Mouse (Mus musculus) intestine, postnatal 0 days (tissue): ENCODE results near the gene Krt8. TPM values are rescaled to one million over a fixed set of nuclear protein-coding genes. Genes with fewer than 3 reads are reported as not detected.

Experiments
- ATAC-seq: fragments of 200-750 bp; cut with Nextera tagmentation; 2 replicates; pipeline ENCODE4 v1.8.0; 2017; ENCODE audit warnings: mild to moderate bottlenecking, moderate TSS enrichment, moderate library complexity
- H3K27ac ChIP-seq: fragments of 300-500 bp; sonication (generic); 2 replicates; pipeline ENCODE4 v1.5.1; 2014; ENCODE audit warnings: mild to moderate bottlenecking, low read depth, low read length, moderate library complexity
- H3K27me3 ChIP-seq: fragments of 300-500 bp; sonication (generic); replicated peaks from 2 replicates; pipeline ENCODE4 v1.6.1; 2014; ENCODE audit warnings: low read length, mixed read lengths; ENCODE audit not compliant: control insufficient read depth, insufficient read depth
- H3K36me3 ChIP-seq: fragments of 300-500 bp; sonication (generic); 2 replicates; pipeline ENCODE4 v1.6.1; 2014; ENCODE audit warnings: mild to moderate bottlenecking, moderate library complexity; ENCODE audit not compliant: control insufficient read depth, insufficient read depth
- H3K4me1 ChIP-seq: fragments of 300-500 bp; sonication (generic); replicated peaks from 2 replicates; pipeline ENCODE4 v1.6.1; 2014; ENCODE audit warnings: antibody characterized with exemption, low read length, mixed read lengths; ENCODE audit not compliant: control insufficient read depth, insufficient read depth
- H3K4me2 ChIP-seq: fragments of 300-500 bp; sonication (generic); replicated peaks from 2 replicates; pipeline ENCODE4 v1.6.1; 2014; ENCODE audit warnings: low read depth, mild to moderate bottlenecking, moderate library complexity
- H3K4me3 ChIP-seq: fragments of 300-500 bp; sonication (generic); 2 replicates; pipeline ENCODE4 v1.5.1; 2014; ENCODE audit warnings: low read depth, low read length
- H3K9ac ChIP-seq: fragments of 300-500 bp; sonication (generic); 2 replicates; pipeline ENCODE4 v1.6.1; 2014; ENCODE audit warnings: mild to moderate bottlenecking, low read depth, low read length
- H3K9me3 ChIP-seq: fragments of 300-500 bp; sonication (generic); 2 replicates; pipeline ENCODE4 v1.6.1; 2016; ENCODE audit warnings: mixed run types; ENCODE audit not compliant: control insufficient read depth
- CTCF ChIP-seq: sonication (generic); IDR thresholded peaks from 2 replicates; pipeline ENCODE4 v1.5.1; 2016; ENCODE audit warnings: low read depth, mild to moderate bottlenecking, control low read depth, antibody characterized with exemption, moderate library complexity
- WGBS: fragments of 180-500 bp; shearing (Covaris S2); extraction: QIAGEN DNeasy Blood & Tissue Kit; methylation state at CpG from one replicate; pipeline ENCODE4 v1.1.7; 2014; 5-methylcytosine and 5-hydroxymethylcytosine counted together
- polyA plus RNA-seq: library from polyadenylated mRNA; unstranded; fragments of >200 nt; fragmentation: Nextera tagmentation; extraction: Ambion mirVana; gene quantifications from 2 replicates; pipeline ENCODE4 v1.2.1, GENCODE M21; 2015

Gene Krt8
- polyA plus RNA-seq, 1 experiment from 2014 or later = 1,037 TPM

DNA sequence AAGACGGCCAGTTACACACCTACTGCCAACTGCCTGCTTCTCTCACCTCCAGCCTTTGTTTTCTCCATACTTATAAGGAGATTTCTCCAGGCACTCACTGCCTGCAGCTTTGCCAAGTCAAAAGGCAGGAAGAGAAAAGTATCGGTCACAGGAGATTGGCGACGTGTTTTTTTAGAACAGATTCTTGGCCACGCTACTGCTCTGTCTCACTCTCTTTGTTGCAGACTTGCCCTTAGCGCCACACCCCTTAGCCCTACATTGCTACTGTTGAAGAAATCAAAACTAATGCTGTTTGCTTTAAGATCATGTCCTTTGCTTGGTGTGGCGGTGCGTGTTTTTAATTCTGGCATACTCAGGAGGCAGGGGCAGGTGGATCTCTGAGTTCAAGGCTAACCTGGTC, 19.6 kb upstream of the Krt8 start:
- H3K9ac ChIP-seq = no peak overlapping the region
- H3K27ac ChIP-seq = no peak overlapping the region
- H3K4me3 ChIP-seq = no peak overlapping the region
- 34% methylated on average over 8 of the region's 8 CpGs for WGBS
- no peaks in the 10 kb centered on the region for H3K9me3 ChIP-seq
- TF ChIP-seq CTCF = no peak
- ATAC-seq = no peak
- no peaks in the 10 kb centered on the region for H3K36me3 ChIP-seq
- no peaks in the 10 kb centered on the region for H3K27me3 ChIP-seq
- H3K4me2 ChIP-seq = no peak overlapping the region
- H3K4me1 ChIP-seq = no peaks in the 10 kb centered on the region; the same call in 1 of the 2 replicates

DNA sequence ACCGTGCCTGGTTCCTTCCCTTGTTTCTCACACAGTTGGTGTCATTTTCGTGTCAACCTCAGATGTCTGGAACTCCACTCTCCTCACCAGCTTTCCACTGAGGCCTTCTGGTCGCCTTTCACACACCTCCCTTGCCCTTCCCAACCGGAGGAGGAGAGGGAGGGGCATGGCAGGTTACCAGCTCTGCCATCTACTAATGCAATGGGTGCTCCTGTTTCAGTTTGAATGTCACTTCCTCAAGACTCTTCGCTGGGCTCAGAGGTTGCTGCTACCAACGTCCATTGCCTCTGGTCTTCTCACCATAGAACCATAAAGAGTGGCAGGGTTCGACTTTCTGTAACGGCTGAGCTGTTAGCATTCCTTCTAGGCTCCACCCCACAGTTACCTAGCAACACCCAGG, 18.2 kb upstream of the Krt8 start:
- Histone ChIP-seq H3K4me1 (no peaks in the 10 kb centered on the region; the same call in 1 of the 2 replicates), H3K9ac (no peak overlapping the region), H3K27ac (no peak overlapping the region), H3K36me3 (no peaks in the 10 kb centered on the region), H3K4me2 (no peak overlapping the region), H3K4me3 (no peak overlapping the region), H3K27me3 (no peaks in the 10 kb centered on the region), H3K9me3 (no peaks in the 10 kb centered on the region)
- ATAC-seq = no peak
- no peak for TF ChIP-seq CTCF
- 19% methylated on average over 8 of the region's 8 CpGs for WGBS

DNA sequence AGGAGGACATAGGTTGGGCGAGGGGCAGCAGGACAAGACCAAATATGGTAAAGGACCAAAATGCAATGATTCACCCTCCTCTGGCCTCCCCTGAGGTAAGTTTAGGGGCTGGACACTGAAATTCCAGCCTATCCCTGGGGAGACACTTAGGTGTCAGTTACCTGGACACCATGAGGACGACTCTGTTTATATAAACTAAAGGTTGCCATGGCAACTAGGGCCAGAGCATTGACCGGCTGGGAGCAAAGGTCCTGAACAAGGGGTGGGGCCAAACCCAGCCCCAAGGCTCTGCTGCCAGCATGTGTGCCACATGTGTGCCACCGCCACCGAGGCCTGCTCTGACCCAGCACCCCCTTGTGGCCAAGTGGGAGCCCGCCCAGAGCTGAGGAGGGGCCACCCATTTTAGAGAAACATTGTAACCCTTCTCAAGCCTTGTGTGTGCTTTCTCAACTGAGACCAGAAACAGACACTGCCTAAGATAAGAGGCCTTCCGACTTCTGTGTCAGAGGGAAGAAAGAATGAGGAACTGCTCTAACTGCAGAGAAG, 13.7 kb upstream of the Krt8 start:
- Histone ChIP-seq H3K4me2 (peak overlapping the region; percentile 51), H3K4me3 (no peak overlapping the region), H3K27me3 (no peaks in the 10 kb centered on the region), H3K4me1 (peaks cover 8% of the 10 kb centered on the region), H3K36me3 (no peaks in the 10 kb centered on the region), H3K27ac (peak overlapping the region; percentile 97), H3K9me3 (no peaks in the 10 kb centered on the region), H3K9ac (0 out of 2 replicates have a peak overlapping the region, but pooled peaks have one; percentile 26)
- 6% methylated on average over 7 of the region's 7 CpGs for WGBS
- ATAC-seq = peak; percentile 79
- TF ChIP-seq CTCF = peak; percentile 92

DNA sequence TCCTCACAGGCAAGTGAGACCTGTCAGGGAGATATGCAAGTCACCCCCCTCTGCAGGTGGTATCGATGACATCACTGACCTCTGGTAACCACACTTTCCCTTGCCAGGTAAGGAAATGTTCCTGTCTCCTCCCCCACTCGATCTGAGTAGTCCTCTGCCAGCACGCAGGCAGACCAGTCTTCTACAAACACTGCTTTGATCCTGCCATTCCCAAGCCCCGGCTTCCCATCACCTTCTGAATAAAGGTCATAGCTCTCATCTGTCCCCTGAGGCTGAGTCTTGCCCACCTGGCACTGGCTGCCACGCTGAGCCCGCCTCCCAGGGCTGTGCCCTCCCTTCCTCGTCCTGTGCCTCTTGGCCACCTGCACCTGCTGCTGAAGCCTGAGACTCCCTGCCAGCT, 12.5 kb upstream of the Krt8 start:
- peaks cover 8% of the 10 kb centered on the region for H3K4me1 ChIP-seq
- no peak overlapping the region for H3K4me3 ChIP-seq
- WGBS = 20% methylated on average over 7 of the region's 7 CpGs
- no peak for TF ChIP-seq CTCF
- no peaks in the 10 kb centered on the region for H3K9me3 ChIP-seq
- no peaks in the 10 kb centered on the region for H3K27me3 ChIP-seq
- H3K4me2 ChIP-seq = peak overlapping the region; percentile 51
- peak overlapping the region; percentile 26 for H3K9ac ChIP-seq
- no peaks in the 10 kb centered on the region for H3K36me3 ChIP-seq
- peak; percentile 57 for ATAC-seq
- H3K27ac ChIP-seq = peak overlapping the region; percentile 97

DNA sequence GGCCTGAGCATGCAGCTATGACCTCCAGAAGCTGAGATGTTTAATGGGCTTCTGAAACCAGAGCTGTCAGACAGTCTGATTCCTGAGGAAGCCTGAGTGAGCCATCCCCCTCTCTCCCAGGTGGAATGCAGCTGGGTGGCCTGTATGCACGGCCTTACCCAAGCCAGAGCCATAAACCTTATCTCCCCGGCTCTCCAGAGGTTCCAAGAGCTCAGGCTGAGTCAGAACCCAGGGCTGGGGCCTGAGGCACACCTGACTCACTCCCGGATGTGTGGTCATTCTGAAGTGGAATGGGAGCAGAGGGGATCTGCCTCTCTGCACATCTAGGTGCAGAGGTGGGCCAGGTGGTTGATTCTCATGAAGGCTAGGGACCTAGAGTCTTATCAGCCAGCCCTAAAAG, 11.8 kb upstream of the Krt8 start:
- Histone ChIP-seq H3K4me2 (peak overlapping the region; percentile 51), H3K4me3 (no peak overlapping the region), H3K27me3 (no peaks in the 10 kb centered on the region), H3K9me3 (no peaks in the 10 kb centered on the region), H3K36me3 (no peaks in the 10 kb centered on the region), H3K27ac (peak overlapping the region; percentile 97), H3K9ac (peak overlapping the region; percentile 26; the same call in 1 of the 2 replicates), H3K4me1 (peaks cover 8% of the 10 kb centered on the region)
- WGBS = 11% methylated on average over 3 of the region's 3 CpGs
- ATAC-seq = peak; percentile 84
- TF ChIP-seq CTCF = no peak

DNA sequence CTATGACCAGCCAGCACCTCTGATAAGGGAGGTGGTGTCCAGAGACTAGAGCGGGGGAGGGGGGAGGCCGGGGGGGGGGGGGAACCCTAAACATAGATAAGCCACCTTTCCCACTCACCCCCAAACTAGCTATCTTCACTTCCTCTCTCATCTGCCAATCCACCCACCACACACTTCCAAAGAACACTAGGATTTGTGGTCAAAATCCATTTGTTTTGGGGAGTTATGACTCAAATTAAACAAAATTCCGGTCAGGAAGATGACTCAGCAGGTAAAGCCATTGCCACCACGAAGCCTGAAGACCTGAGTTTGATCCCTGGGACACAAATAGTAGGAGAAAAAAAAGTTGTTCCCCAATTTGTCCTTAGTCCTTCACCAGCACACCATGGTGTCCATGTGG, 10.6 kb upstream of the Krt8 start:
- Histone ChIP-seq H3K4me3 (no peak overlapping the region), H3K36me3 (no peaks in the 10 kb centered on the region), H3K4me2 (no peak overlapping the region), H3K27ac (no peak overlapping the region), H3K9me3 (no peaks in the 10 kb centered on the region), H3K4me1 (peaks cover 8% of the 10 kb centered on the region), H3K9ac (no peak overlapping the region), H3K27me3 (no peaks in the 10 kb centered on the region)
- no peak for TF ChIP-seq CTCF
- WGBS = 34% methylated on average over 2 of the region's 4 CpGs
- ATAC-seq = no peak
